Mouse (Mus musculus): Measurements from ENCODE around the gene Nptx1.

- TF ChIP-seq CTCF (IDR thresholded peaks at IDR 0.05; ENCODE audit: low read depth, low read length) (no peak), POLR2A (IDR thresholded peaks at IDR 0.05; ENCODE audit: extremely low read depth, insufficient read depth, low read length) (no peak)
Measured at GRCm38 (mm10) chr11:119491690-119492087, 55.9 kb downstream of the Nptx1 start.
